Mouse (Mus musculus) heart, adult 8-10 months (tissue): ENCODE measurements at regions not wholly inside any gene's neighbourhood (a gene's known extent, or its start where the extent isn't known, plus 50 kb on each side); places are given as distances from the start of the nearest gene placed in this dataset.

Source experiments
- DNase-seq: peaks from one replicate; pipeline ENCODE4 v3.0.0; 2022; ENCODE audit warnings: low spot score

GRCm38 (mm10) chr7:145105831-145106493 lies 102.0 kb downstream of the 1810010D01Rik start:
- DNase-seq = no peak

GRCm38 (mm10) chr7:145102692-145103091 lies 105.2 kb downstream of the 1810010D01Rik start:
- no peak for DNase-seq

GRCm38 (mm10) chr7:145102216-145102615 lies 105.7 kb downstream of the 1810010D01Rik start:
- peak; percentile 74 for DNase-seq

- DNase-seq = no peak
These were observed 109.6 kb downstream of the 1810010D01Rik start for GRCm38 (mm10) chr7:145098335-145098734.

- DNase-seq = no peak
These were observed 113.8 kb downstream of the 1810010D01Rik start for GRCm38 (mm10) chr7:145094134-145094526.

GRCm38 (mm10) chr7:145093417-145094133 lies 114.3 kb downstream of the 1810010D01Rik start:
- no peak for DNase-seq

DNA sequence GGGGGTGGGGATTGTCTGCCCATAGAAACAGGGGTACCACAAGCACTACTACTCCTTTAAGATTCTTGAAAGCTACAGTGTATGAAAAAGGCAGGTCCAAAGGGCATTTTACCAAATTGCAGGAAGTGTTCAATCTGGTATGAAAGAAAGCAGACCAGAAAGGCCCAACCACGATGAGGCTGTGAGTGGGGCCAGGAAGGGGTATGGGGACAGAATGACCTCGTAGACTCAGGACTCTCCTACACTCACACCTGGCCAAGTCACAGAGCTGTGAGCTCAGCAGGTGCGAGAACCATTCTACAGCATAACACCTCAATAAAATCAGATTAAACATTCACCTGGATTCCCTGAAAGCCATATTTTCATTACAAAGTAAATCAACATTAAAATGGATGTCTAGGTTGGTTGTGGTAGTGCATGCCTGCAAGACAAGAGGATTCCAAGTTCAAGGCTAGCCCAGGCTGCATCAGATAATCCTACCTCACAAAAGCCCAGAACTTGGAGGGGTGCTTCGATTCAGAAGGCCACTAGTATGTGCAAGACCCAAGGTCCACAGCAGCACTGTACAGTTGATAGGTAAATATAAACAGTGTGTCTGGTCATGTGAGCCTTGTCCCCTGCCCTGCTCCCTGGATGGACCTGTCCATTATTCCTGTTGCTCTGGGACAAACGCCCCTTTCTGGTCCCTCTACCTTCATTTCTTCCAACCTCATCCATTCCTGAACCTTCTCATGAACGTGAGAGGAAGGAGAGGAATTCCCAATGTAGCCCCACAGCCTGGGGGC lies 115.3 kb downstream of the 1810010D01Rik start:
- no peak for DNase-seq

GRCm38 (mm10) chr7:145090849-145091248 lies 117.1 kb downstream of the 1810010D01Rik start:
- no peak for DNase-seq

- no peak for DNase-seq
These were observed 118.6 kb downstream of the 1810010D01Rik start for GRCm38 (mm10) chr7:145089315-145089721.

DNA sequence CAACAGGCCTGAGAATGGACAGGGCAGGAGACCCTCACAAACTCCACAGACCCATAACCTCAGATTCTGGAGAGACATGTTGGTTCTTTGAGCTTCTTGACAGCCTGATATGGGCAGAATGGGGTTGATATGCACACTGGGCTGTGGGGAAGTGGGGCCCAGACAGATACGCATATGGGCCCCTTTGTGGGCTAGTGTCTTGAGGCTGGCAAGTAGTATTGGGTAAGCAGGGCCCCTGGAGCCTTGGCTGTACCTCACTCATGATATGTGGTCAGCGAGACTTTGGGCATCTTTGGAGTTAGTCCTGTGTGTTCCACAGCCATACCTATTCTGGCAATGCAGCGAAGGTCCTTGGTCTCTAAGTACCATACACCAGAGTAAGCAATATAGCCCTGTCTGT lies 119.3 kb downstream of the 1810010D01Rik start:
- DNase-seq = no peak

DNA sequence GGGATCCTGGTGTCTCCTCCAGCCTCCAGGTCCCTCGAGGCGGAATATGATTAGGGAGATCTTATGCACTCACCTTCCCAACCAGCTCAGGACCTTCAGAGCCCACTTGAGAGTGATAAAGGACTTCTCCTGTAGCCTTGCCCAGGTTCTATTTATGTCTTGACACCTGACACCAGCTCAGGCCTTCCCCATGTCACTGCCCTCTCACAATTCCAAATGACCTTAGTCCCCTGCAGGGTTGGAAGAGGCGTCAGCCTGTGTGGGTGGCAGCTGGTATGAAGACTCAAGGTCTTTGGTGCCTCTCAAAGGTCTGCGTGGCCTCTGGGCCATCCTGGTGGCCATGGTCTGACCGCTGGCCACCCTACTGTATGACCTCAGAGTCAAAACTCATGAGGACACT lies 120.1 kb downstream of the 1810010D01Rik start:
- DNase-seq = no peak

DNA sequence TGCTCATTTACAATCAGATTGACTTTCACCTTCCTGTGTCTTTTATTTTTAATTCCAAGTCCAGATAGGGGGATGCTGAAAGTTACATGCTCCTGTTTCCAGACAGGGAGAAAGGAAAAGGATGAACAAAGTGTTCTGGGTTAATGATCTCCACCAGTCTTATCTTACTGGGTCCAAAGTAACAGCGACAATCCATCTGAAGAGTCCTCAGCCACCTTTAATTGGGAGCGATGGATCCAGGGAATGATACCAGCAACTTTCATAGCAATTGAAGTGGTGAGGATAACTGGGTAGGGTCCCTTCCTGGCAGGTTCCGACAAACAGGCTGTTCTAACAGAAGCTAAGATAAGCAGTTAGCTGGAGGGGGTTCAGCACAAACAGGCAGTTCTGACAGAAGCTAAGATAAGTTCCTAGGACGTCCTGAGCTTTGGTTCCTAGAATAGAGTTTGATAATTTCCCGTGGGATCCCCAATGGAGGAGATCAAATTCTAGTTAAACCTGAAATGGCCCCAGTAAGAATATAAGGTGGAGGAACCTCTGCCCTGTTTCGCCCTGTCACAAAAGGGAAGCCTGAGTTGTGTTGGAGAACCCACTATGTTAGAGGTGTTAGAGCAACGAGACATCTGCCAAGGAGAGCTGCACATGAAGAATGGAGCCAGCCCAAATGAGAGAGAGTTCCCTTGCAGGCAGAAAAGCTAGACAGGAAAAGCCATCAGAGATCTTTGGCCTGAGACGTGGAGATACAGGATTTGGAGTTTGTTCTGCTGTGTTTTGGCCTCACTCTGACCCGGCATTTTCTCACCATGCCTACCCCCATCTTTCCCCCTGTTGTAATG lies 124.8 kb downstream of the 1810010D01Rik start:
- DNase-seq = peak; percentile 70

GRCm38 (mm10) chr7:145071996-145072790 lies 132.5 kb upstream of the Ccnd1 start:
- DNase-seq = no peak

DNA sequence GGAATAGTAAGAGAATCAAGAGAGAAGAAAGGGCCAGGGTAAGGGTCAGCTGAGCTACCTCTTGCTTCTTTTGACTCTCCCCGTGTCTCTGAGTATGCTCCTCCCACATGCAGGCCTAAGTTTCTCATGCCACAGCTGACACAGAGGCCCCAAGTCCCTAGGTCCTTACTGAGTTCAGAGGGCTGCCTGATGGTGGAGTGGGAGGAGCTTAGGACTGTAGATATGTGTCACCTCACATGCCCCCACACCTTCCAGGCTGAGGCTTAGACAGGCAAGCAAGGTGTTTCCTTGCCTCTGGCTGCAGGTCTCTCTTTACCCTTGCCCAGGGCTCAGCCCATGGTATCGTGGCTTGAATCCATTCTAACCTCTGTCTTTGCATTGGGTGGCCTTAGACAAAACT lies 131.8 kb upstream of the Ccnd1 start:
- no peak for DNase-seq

- DNase-seq = no peak
These were observed 127.6 kb upstream of the Ccnd1 start for GRCm38 (mm10) chr7:145067366-145067765.

GRCm38 (mm10) chr7:145056320-145056719 lies 116.6 kb upstream of the Ccnd1 start:
- no peak for DNase-seq

GRCm38 (mm10) chr7:145051616-145052015 lies 111.9 kb upstream of the Ccnd1 start:
- DNase-seq = no peak

DNA sequence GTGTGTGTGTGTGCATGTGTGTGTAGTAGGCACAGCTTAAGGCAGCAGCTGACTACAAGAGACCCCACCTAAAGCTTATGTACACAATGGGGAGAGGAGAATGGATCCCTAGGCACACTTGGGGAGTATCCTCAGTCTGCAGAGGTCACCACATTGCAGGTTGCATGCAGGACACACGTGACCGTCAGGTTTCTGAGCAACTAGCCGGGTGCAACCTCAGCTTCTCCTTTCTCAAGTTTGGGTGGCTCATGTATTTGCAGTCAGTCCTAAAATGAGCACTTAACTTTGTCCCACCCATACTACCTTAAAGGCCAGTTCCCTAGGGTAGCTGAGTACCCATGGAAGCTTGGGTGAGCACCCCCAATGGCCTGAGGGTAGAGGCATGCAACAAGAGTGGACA lies 111.0 kb upstream of the Ccnd1 start:
- no peak for DNase-seq

- no peak for DNase-seq
These were observed 108.8 kb upstream of the Ccnd1 start for GRCm38 (mm10) chr7:145048481-145048877.

GRCm38 (mm10) chr7:145047771-145048480 lies 108.2 kb upstream of the Ccnd1 start:
- peak; percentile 57 for DNase-seq
